Mouse (Mus musculus) heart, postnatal 0 days (tissue): ENCODE measurements around the gene Htr3b. TPM values are rescaled to one million over a fixed set of nuclear protein-coding genes. Genes with fewer than 3 reads are reported as not detected.
A peak's percentile ranks its signal among the peaks of the same experiment; 100 is the strongest.

Source experiments
- ATAC-seq: fragments of 200-750 bp; cut with Nextera tagmentation; 2 replicates; pipeline ENCODE4 v1.8.0; 2017; ENCODE audit warnings: low read depth, moderate number of reproducible peaks, moderate library complexity; ENCODE audit not compliant: insufficient read depth
- DNase-seq: peaks from one replicate; pipeline ENCODE4 v3.0.0-alpha.2; 2016; ENCODE audit warnings: low spot score
- H3K27ac ChIP-seq: fragments of 300-500 bp; sonication (generic); 2 replicates; pipeline ENCODE4 v1.5.1; 2014; ENCODE audit warnings: low read depth, mild to moderate bottlenecking
- H3K27me3 ChIP-seq: fragments of 300-500 bp; sonication (generic); 2 replicates; pipeline ENCODE4 v1.6.1; 2014; ENCODE audit warnings: low read length, mixed read lengths; ENCODE audit not compliant: control insufficient read depth, insufficient read depth
- H3K36me3 ChIP-seq: fragments of 300-500 bp; sonication (generic); replicated peaks from 2 replicates; pipeline ENCODE4 v1.6.1; 2014; ENCODE audit warnings: low read length, mixed read lengths; ENCODE audit not compliant: control insufficient read depth, insufficient read depth
- H3K4me1 ChIP-seq: fragments of 300-500 bp; sonication (generic); 2 replicates; pipeline ENCODE4 v1.6.1; 2014; ENCODE audit warnings: antibody characterized with exemption; ENCODE audit not compliant: control insufficient read depth, insufficient read depth
- H3K4me2 ChIP-seq: fragments of 300-500 bp; sonication (generic); 2 replicates; pipeline ENCODE4 v1.6.1; 2014; ENCODE audit warnings: low read depth, mild to moderate bottlenecking, low read length, moderate library complexity
- H3K4me3 ChIP-seq: fragments of 300-500 bp; sonication (generic); 2 replicates; pipeline ENCODE4 v1.5.1; 2014; ENCODE audit warnings: low read depth, low read length
- H3K9ac ChIP-seq: fragments of 300-500 bp; sonication (generic); replicated peaks from 2 replicates; pipeline ENCODE4 v1.6.1; 2014; ENCODE audit warnings: low read depth, low read length, mixed read lengths
- H3K9me3 ChIP-seq: fragments of 300-500 bp; sonication (generic); replicated peaks from 2 replicates; pipeline ENCODE4 v1.6.1; 2016; ENCODE audit warnings: low read length; ENCODE audit not compliant: control insufficient read depth
- CTCF ChIP-seq: IDR thresholded peaks from 2 replicates; pipeline ENCODE4 v1.5.1; 2016; ENCODE audit warnings: antibody characterized with exemption, control low read depth, low read depth
- EP300 ChIP-seq: IDR thresholded peaks from 2 replicates; pipeline ENCODE4 v1.6.1; 2016; ENCODE audit warnings: antibody characterized with exemption, low read depth
- WGBS: fragments of 180-500 bp; shearing (Covaris S2); extraction: QIAGEN DNeasy Blood & Tissue Kit; methylation state at CpG from one replicate; pipeline ENCODE4 v1.1.7; 2014; 5-methylcytosine and 5-hydroxymethylcytosine counted together
- polyA plus RNA-seq: library from polyadenylated mRNA; unstranded; fragments of >200 nt; fragmentation: Nextera tagmentation; extraction: Ambion mirVana; gene quantifications from 2 replicates; pipeline ENCODE4 v1.2.1, GENCODE M21; 2015
- total RNA-seq: library from RNA; depleted of rRNA; stranded (reverse); fragments of >200 nt; gene quantifications from 2 replicates; pipeline ENCODE4 v1.2.3, GENCODE M21; 2014; ENCODE audit warnings: low replicate concordance

Htr3b gene
- total and polyA plus RNA-seq, 2 experiments from 2014 or later, result not detected

DNA sequence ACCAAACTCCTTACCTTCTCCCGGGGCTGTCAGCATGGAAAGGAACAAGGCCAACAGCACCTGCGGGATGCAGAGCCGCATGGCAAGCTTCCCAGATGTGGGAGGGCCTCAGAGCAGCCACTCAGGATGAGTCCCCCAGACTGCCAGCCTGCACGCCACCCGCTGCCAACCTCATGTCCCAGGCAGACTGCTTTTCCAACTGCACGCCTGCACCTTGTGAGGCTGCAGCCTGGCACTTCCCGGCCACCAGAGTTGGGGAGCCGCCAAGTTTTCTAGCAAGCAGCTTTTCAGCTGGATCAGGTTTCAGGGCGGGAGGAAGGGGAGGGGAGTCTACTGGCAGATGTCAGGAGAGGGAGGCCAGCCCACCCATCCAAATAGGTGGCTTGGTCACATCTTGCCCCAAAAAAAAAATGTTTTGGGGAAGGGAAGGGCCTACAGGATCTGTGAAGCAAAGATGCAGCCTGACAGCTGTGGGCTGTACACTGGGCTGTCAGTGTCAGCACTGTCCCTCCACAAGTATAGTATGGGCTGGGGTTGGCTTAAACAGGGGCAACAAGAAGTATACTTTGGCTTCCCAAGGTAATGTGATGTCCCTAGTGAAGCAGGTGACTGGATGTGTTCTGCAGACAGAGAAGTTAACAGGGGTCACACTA lies 53.8 kb downstream of the Htr3b start, which contains the start of gene Htr3a:
Gene Htr3a (minus strand): TSS at position 215 of the 653 bp plus-strand sequence.
- 2% methylated on average over 9 of the region's 9 CpGs for WGBS
- H3K9me3 ChIP-seq, result no peaks in the 10 kb centered on the region
- H3K4me3 ChIP-seq, result no peak within 1 kb of the TSS
- no peaks in the 10 kb centered on the region for H3K36me3 ChIP-seq
- H3K4me1 ChIP-seq, result no peaks in the 10 kb centered on the region
- H3K27me3 ChIP-seq, result no peaks in the 10 kb centered on the region
- peak; percentile 70 for DNase-seq
- no peak within 1 kb of the TSS for H3K9ac ChIP-seq
- H3K4me2 ChIP-seq, result no peak within 1 kb of the TSS
- H3K27ac ChIP-seq, result no peak within 1 kb of the TSS
- ATAC-seq, result peak; percentile 94
- TF ChIP-seq EP300, result no peak
- no peak for TF ChIP-seq CTCF

DNA sequence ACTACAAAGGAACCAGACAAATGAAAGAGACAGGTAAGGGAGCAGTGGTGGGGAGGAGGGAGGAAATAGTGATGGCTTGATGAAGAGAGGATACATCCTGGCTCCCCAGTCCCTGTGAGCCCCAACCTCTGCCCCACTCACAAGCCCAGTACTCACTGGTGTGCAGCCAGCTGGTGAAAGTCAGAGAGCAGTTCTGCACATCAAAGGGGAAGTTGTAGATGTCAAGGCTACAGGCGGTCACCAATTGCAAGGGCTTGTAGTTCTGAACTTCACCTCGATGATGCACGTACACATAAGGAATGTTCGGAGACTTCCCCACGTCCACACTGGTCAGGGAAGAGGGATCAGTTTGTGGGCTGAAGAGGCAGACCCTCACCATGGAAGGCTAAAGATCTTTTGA lies 60.4 kb downstream of the Htr3b start:
- Histone ChIP-seq H3K4me2 (no peak overlapping the region), H3K4me3 (no peak overlapping the region), H3K36me3 (no peaks in the 10 kb centered on the region), H3K9me3 (no peaks in the 10 kb centered on the region), H3K9ac (no peak overlapping the region), H3K27ac (no peak overlapping the region), H3K27me3 (0 out of 2 replicates have a peak, but pooled peaks cover 3% of the 10 kb centered on the region), H3K4me1 (no peaks in the 10 kb centered on the region)
- WGBS, result 83% methylated on average over 5 of the region's 5 CpGs
- no peak for TF ChIP-seq EP300
- no peak for TF ChIP-seq CTCF
- ATAC-seq (no peak), DNase-seq (no peak)

DNA sequence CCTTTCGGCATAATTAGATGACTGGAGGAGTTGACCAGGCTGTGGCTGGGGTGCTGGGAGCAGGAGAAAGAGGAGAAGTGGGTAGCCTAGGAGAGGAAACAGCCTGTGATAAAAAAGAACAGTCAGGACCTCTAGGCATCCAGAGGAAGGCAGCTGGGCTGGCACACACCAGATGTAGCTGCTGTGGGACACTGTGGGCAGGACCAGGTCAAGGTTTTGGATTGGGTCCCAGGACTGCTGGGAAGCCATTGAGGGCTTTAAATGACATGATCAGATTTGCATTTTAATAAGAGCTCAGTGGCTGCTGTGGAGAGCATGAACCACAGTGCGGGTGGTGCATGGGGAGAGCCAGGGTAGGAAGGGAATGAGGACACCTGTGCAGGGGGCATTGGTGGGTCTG lies 61.0 kb downstream of the Htr3b start:
- H3K4me1 ChIP-seq, result no peaks in the 10 kb centered on the region
- H3K4me3 ChIP-seq, result no peak overlapping the region
- 0 out of 2 replicates have a peak, but pooled peaks cover 3% of the 10 kb centered on the region for H3K27me3 ChIP-seq
- H3K9me3 ChIP-seq, result no peaks in the 10 kb centered on the region
- ATAC-seq (no peak), DNase-seq (no peak)
- no peak overlapping the region for H3K4me2 ChIP-seq
- H3K9ac ChIP-seq, result no peak overlapping the region
- no peaks in the 10 kb centered on the region for H3K36me3 ChIP-seq
- 74% methylated on average over 2 of the region's 2 CpGs for WGBS
- TF ChIP-seq EP300 (no peak), CTCF (no peak)
- no peak overlapping the region for H3K27ac ChIP-seq

DNA sequence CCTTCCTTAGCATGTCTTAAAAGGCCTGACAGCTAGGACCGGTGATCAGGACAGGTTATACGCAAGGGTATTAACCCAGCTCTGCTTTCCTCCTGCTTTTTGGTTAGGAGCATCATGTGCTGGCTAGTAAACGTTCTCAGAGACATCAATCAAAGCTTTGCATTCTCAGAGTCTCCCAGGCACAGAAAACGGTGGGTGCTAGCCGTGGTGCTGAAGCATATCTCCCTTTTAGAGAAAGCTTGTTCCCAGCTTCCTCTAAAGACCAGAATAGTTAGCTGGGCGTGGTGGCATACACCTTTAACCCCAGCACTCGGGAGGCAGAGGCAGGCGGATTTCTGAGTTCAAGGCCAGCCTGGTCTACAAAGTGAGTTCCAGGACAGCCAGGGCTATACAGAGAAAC lies 66.2 kb downstream of the Htr3b start:
- Histone ChIP-seq H3K9me3 (no peaks in the 10 kb centered on the region), H3K27me3 (0 out of 2 replicates have a peak, but pooled peaks cover 24% of the 10 kb centered on the region), H3K36me3 (no peaks in the 10 kb centered on the region), H3K9ac (no peak overlapping the region), H3K4me3 (no peak overlapping the region), H3K4me2 (no peak overlapping the region), H3K27ac (no peak overlapping the region), H3K4me1 (no peaks in the 10 kb centered on the region)
- peak; percentile 49 for DNase-seq
- no peak for ATAC-seq
- TF ChIP-seq CTCF, result no peak
- WGBS, result 14% methylated on average over 8 of the region's 8 CpGs

DNA sequence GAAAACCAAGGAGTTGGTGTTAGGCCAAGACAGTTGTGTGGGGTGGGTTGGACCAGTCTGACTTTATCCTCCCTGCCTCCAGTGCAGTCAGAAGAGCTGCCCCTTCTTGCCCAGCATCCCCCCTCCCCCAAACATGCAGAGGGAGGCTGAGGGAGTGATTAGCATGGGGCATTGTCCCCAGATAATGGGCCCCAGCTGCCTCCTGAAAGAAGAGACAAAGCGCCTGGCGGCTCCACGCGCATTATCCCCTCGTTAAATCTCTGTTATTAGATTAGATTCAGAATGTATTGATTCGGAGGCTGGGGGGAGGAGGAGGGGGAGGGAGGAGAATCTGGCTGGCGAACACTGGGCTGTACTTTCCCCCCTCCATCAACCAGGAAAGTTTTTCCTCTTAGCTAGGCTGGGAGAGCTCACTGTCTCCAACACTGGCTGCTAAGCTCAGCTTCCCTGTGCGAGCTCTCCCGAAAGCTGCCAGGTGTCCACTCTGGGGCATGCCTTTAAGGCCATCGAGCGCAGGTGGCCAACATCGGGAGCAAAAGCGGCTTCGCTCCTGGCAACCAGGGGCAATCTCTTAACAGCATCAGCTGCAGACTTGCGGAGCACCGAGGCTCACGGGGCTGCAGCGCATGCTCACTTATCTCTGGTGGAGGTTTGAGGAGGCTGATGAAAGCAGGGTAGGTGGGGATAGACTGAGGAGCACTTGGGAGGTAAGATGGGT lies 68.8 kb downstream of the Htr3b start:
- WGBS, result 29% methylated on average over 18 of the region's 18 CpGs
- Histone ChIP-seq H3K4me2 (no peak overlapping the region), H3K4me1 (no peaks in the 10 kb centered on the region), H3K9ac (no peak overlapping the region), H3K4me3 (no peak overlapping the region), H3K9me3 (no peaks in the 10 kb centered on the region), H3K27ac (no peak overlapping the region), H3K27me3 (0 out of 2 replicates have a peak, but pooled peaks cover 24% of the 10 kb centered on the region), H3K36me3 (no peaks in the 10 kb centered on the region)
- no peak for DNase-seq
- no peak for ATAC-seq
- no peak for TF ChIP-seq EP300
- TF ChIP-seq CTCF, result no peak

DNA sequence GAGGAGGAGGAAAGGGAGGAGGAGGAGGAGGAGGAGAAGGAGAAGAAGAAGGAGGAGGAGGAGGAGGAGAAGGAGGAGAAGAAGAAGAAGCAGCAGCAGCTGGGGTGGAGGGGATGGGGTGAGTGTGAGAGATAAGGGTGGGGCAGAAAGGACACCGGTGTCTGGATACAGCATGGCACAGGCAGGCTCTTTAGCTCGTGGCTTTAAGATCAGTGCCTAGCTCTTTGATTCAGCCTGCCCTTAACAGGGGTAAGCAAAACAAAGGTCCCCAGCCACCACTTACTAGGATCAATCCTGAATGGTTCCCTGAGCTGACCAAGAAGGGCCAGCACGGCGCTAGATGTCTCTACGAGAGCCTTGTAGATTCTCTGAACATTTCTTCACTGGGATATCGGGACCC lies 70.0 kb downstream of the Htr3b start:
- Histone ChIP-seq H3K9ac (no peak overlapping the region), H3K4me1 (no peaks in the 10 kb centered on the region), H3K27ac (no peak overlapping the region), H3K9me3 (no peaks in the 10 kb centered on the region), H3K27me3 (0 out of 2 replicates have a peak, but pooled peaks cover 23% of the 10 kb centered on the region), H3K36me3 (no peaks in the 10 kb centered on the region), H3K4me2 (no peak overlapping the region), H3K4me3 (no peak overlapping the region)
- no peak for ATAC-seq
- no peak for DNase-seq
- TF ChIP-seq EP300, result no peak
- TF ChIP-seq CTCF, result no peak
- WGBS, result 67% methylated on average over 6 of the region's 6 CpGs
